ENCODE assay signal across 8 mouse cellular contexts in genomic region chr12:84176886-84177765, GRCm38 (mm10). TPM values are rescaled to one million over a fixed set of nuclear protein-coding genes. Genes with fewer than 3 reads are reported as not detected.
DNase-seq lines count a peak whose midpoint lies in the region; ATAC-seq and TF ChIP-seq lines count a peak whose summit lies in the region.

No protein-coding gene starts in this region.

- peak overlapping the region; percentile 61 for H3K4me3 ChIP-seq in heart, embryonic 10.5 days
- no peak overlapping the region for H3K4me3 ChIP-seq in forebrain, embryonic 14.5 days (ENCODE audit: low read depth, low read length)
- peak overlapping the region; percentile 53 for H3K4me3 ChIP-seq in liver, embryonic 12.5 days
- no peak overlapping the region for H3K4me3 ChIP-seq in thymus, adult 2 months (ENCODE audit: control insufficient read depth, insufficient read depth, low read length)

- H3K9ac ChIP-seq in forebrain, embryonic 14.5 days (ENCODE audit: low read length): peak overlapping the region; percentile 79; the same call in 1 of the 2 replicates
- H3K9ac ChIP-seq in liver, embryonic 12.5 days: peak overlapping the region; percentile 73

- DNase-seq in heart, embryonic 10.5 days (ENCODE audit: low spot score): no peak
- no peak for DNase-seq in heart, postnatal 36 days
- no peak for DNase-seq in forebrain, embryonic 14.5 days (ENCODE audit: low spot score)
- peak; percentile 58 for DNase-seq in thymus, adult 2 months
- no peak for DNase-seq in adrenal gland, adult 8-10 months
- DNase-seq in adrenal gland, postnatal 14 days: no peak

- H3K4me2 ChIP-seq in forebrain, embryonic 14.5 days (ENCODE audit: low read length): peak overlapping the region; percentile 72; the same call in 1 of the 2 replicates
- peak overlapping the region; percentile 82 for H3K4me2 ChIP-seq in liver, embryonic 12.5 days

- no peak for TF ChIP-seq POLR2A in thymus, adult 2 months (IDR thresholded peaks at IDR 0.05; ENCODE audit: control insufficient read depth, extremely low read depth, insufficient read depth, low read length, poor library complexity)

- 39% methylated on average over 6 of the region's 6 CpGs for WGBS in heart, embryonic 10.5 days
- WGBS in forebrain, embryonic 14.5 days: 49% methylated on average over 6 of the region's 6 CpGs
- 25% methylated on average over 6 of the region's 6 CpGs for WGBS in liver, embryonic 12.5 days (ENCODE audit: insufficient replicate concordance)
- WGBS in thymus, adult 2 months: 15% methylated on average over 6 of the region's 6 CpGs

- intact Hi-C loops in heart, postnatal 36 days (cut with DNase I): loop anchor here (1.0 kb wide), 1 partner anchor 15 kb away; no protein-coding TSS in a partner anchor

- ATAC-seq in CD4-positive, CD25-positive, alpha-beta regulatory T cell, adult 4 months: peak; percentile 10
- no peak for ATAC-seq in forebrain, embryonic 14.5 days
- no peak for ATAC-seq in liver, embryonic 12.5 days

- peaks cover 20% of the 10 kb centered on the region for H3K36me3 ChIP-seq in heart, embryonic 10.5 days
- H3K36me3 ChIP-seq in forebrain, embryonic 14.5 days (ENCODE audit: control insufficient read depth, insufficient read depth, low read length): peaks cover 17% of the 10 kb centered on the region
- peaks cover 23% of the 10 kb centered on the region for H3K36me3 ChIP-seq in liver, embryonic 12.5 days
- H3K36me3 ChIP-seq in thymus, adult 2 months (ENCODE audit: control insufficient read depth, insufficient read depth, low read length): peaks cover 11% of the 10 kb centered on the region; the same call in 1 of the 2 replicates

- peaks cover 90% of the 10 kb centered on the region for H3K4me1 ChIP-seq in heart, embryonic 10.5 days
- H3K4me1 ChIP-seq in forebrain, embryonic 14.5 days (ENCODE audit: control insufficient read depth, insufficient read depth, low read length): peaks cover 53% of the 10 kb centered on the region
- H3K4me1 ChIP-seq in liver, embryonic 12.5 days: peaks cover 96% of the 10 kb centered on the region
- peaks cover 75% of the 10 kb centered on the region for H3K4me1 ChIP-seq in thymus, adult 2 months (replicated peaks; ENCODE audit: control insufficient read depth, insufficient read depth, low read length)

- TF ChIP-seq CTCF in thymus, adult 2 months (IDR thresholded peaks at IDR 0.05; ENCODE audit: borderline replicate concordance, control insufficient read depth, extremely low read depth, insufficient read depth, low read length, poor library complexity): no peak

- H3K27me3 ChIP-seq in heart, embryonic 10.5 days (ENCODE audit: insufficient read depth, poor library complexity, severe bottlenecking): no peaks in the 10 kb centered on the region
- H3K27me3 ChIP-seq in forebrain, embryonic 14.5 days (replicated peaks; ENCODE audit: control insufficient read depth, insufficient read depth, low read length): no peaks in the 10 kb centered on the region
- no peaks in the 10 kb centered on the region for H3K27me3 ChIP-seq in liver, embryonic 12.5 days (replicated peaks)
- no peaks in the 10 kb centered on the region for H3K27me3 ChIP-seq in thymus, adult 2 months (ENCODE audit: control insufficient read depth, insufficient read depth, low read length)

- H3K27ac ChIP-seq in heart, embryonic 10.5 days: peak overlapping the region; percentile 95
- peak overlapping the region; percentile 94; the same call in 1 of the 2 replicates for H3K27ac ChIP-seq in forebrain, embryonic 14.5 days (ENCODE audit: low read depth, low read length)
- peak overlapping the region; percentile 94 for H3K27ac ChIP-seq in liver, embryonic 12.5 days
- peak overlapping the region; percentile 82 for H3K27ac ChIP-seq in thymus, adult 2 months (ENCODE audit: control insufficient read depth, insufficient read depth, low read length)

- no peaks in the 10 kb centered on the region for H3K9me3 ChIP-seq in heart, embryonic 10.5 days
- no peaks in the 10 kb centered on the region for H3K9me3 ChIP-seq in forebrain, embryonic 14.5 days (replicated peaks; ENCODE audit: control insufficient read depth, low read length)
- H3K9me3 ChIP-seq in liver, embryonic 12.5 days (replicated peaks): no peaks in the 10 kb centered on the region

RNA-seq across cellular contexts. Expression of gene Pnma1, which starts 28.8 kb away (rescaled TPM):
- 0.71 and 1.1 TPM in 2 replicates for polyA plus RNA-seq in heart, embryonic 10.5 days (2016; fragmentation: Nextera tagmentation; extraction: Ambion mirVana)
- total RNA-seq in heart, postnatal 36 days (2021): under 1 TPM; 0.11 to 0.22 TPM
- polyA plus RNA-seq in CD4-positive, CD25-positive, alpha-beta regulatory T cell, adult 4 months (2017; shearing (Covaris generic)): not detected
- polyA plus RNA-seq in forebrain, embryonic 14.5 days (2014; fragmentation: Nextera tagmentation; extraction: Ambion mirVana): 4.1 and 6.0 TPM in 2 replicates
- polyA plus RNA-seq in liver, embryonic 12.5 days (2016; fragmentation: Nextera tagmentation; extraction: Ambion mirVana): 0.08 and 0.20 TPM in 2 replicates
- polyA plus RNA-seq in thymus, adult 2 months (2012; rRNA removed): 0.24 and 0.28 TPM in 2 replicates
- under 1 TPM; 0.09 to 0.56 (median 0.35) TPM for total RNA-seq in adrenal gland, adult 8-10 months (2022)
- 0.30 and 0.44 TPM in 2 replicates for total RNA-seq in adrenal gland, postnatal 14 days (2021)

RNA-seq across cellular contexts. Expression of gene Elmsan1, which starts 41.6 kb away (rescaled TPM):
- 8.0 and 10.5 TPM in 2 replicates for polyA plus RNA-seq in heart, embryonic 10.5 days (2016; fragmentation: Nextera tagmentation; extraction: Ambion mirVana)
- 10 to 100 TPM; 15.6 to 15.9 TPM for total RNA-seq in heart, postnatal 36 days (2021)
- polyA plus RNA-seq in CD4-positive, CD25-positive, alpha-beta regulatory T cell, adult 4 months (2017; shearing (Covaris generic)): 1 to 10 TPM; 7.3 to 8.2 TPM
- polyA plus RNA-seq in forebrain, embryonic 14.5 days (2014; fragmentation: Nextera tagmentation; extraction: Ambion mirVana): 3.2 and 3.4 TPM in 2 replicates
- polyA plus RNA-seq in liver, embryonic 12.5 days (2016; fragmentation: Nextera tagmentation; extraction: Ambion mirVana): 6.9 and 8.0 TPM in 2 replicates
- 26.1 and 30.9 TPM in 2 replicates for polyA plus RNA-seq in thymus, adult 2 months (2012; rRNA removed)
- total RNA-seq in adrenal gland, adult 8-10 months (2022): 10 to 100 TPM; 21.2 to 31.2 (median 27.3) TPM
- total RNA-seq in adrenal gland, postnatal 14 days (2021): 18.7 and 25.7 TPM in 2 replicates

Comparison
In these comparisons a context has a peak if more than half of its experiments do, and no peak if none do; other contexts are left out.
1. H3K4me3 ChIP-seq: peak in heart, embryonic 10.5 days (single experiment) and liver, embryonic 12.5 days (single experiment); none in forebrain, embryonic 14.5 days (single experiment) and thymus, adult 2 months (single experiment).
2. Peak in every context shown above with its lines, with median percentiles within 50 percentile points of each other: H3K27ac ChIP-seq.